Mouse (Mus musculus) heart, postnatal 25 days (tissue): Measurements from ENCODE around the gene Gal3st2b. TPM values are rescaled to one million over a fixed set of nuclear protein-coding genes. Genes with fewer than 3 reads are reported as not detected.
"Not testable (repeated sequence)": the region's sequence is repeated elsewhere in the genome, so short reads cannot be mapped to it uniquely, and the experiment has no call there.

ENCODE experiments used
- DNase-seq: peaks from one replicate; pipeline ENCODE4 v3.0.0; 2022; ENCODE audit warnings: low spot score
- intact Hi-C: fragments of 180-260 bp; cut with DNase I; formaldehyde crosslinking; loops from one replicate; pipeline ENCODE4 v1.15.1; 2025
- total RNA-seq, 2 experiments: library from RNA; stranded (reverse); gene quantifications; 2 replicates each; pipeline ENCODE4 v1.2.3; 2021

Gene Gal3st2b
- total RNA-seq: under 1 TPM; 0.39 to 0.59 TPM

DNA sequence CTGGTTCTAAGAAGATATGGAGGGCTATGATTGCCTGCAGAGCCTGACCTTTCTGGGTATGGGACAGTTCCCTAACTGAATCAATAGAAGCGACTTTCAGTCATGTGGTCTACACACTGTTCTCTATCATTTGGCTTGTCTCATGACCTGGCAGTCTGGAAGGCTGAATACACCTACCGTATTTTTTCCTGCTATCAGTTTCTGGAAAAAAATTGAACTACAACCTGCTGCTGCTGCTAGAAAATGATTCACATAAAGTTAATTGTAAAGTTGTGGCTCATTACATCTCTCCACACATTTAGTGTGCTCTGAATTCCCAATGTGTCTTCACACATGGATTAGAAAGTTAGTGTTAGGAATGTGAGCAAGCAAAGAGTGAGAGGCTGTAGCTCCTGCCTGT lies at the start of gene Gal3st2b:
Gene Gal3st2b, plus strand, starts transcription at position 301 of the 400 bp plus-strand sequence.
- intact Hi-C loops, DNase-seq: not testable (repeated sequence)

DNA sequence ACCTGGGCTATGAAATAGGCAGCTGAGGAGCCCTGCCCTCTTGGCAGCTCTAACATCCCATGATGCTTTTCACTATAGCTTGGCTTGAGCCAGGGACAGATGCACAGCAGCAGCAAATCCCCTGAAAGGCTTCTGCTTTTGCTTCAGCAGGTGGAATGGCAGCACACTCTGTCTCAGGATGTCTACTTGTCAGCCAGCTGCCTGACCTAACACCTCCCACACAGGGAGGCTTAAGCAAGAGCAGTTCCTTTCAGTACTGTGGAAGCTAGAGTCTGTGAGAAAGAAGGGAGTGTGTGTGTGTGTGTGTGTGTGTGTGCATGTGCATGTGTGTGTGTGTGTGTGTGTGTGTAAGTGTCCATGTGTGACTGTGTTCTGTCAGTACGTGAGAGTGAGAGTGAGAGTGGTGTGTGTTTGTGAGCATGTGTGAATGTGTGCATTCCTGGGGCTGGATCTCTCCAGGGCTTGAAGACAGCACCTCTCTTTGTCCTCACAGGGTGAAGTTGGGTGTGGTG lies 46.5 kb upstream of the Gal3st2b start:
- intact Hi-C loops, DNase-seq: not testable (repeated sequence)

- intact Hi-C loops, DNase-seq: not testable (repeated sequence)
These were observed 43.7 kb upstream of the Gal3st2b start for GRCm38 (mm10) chr1:93874405-93874804.

DNA sequence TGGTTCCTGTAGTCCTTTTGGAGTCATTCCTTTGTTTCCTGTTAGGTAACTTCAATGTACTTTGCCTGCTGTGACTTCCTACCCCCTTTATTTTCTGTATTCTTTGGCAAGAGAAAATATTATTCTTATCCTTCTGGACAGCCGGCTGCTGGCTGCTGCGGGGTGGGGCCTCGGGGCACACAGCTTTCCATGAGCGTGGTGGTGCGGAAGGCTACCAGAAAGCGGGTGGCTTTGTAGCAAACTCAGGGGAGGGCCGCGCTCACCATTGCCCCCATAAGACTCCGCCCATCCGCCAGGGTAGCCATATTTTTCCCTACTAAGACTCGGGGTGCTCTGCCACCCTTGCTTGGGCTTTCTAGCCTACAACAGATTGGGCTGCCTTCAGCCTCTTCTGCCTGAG lies 36.3 kb upstream of the Gal3st2b start:
- intact Hi-C loops, DNase-seq: not testable (repeated sequence)

DNA sequence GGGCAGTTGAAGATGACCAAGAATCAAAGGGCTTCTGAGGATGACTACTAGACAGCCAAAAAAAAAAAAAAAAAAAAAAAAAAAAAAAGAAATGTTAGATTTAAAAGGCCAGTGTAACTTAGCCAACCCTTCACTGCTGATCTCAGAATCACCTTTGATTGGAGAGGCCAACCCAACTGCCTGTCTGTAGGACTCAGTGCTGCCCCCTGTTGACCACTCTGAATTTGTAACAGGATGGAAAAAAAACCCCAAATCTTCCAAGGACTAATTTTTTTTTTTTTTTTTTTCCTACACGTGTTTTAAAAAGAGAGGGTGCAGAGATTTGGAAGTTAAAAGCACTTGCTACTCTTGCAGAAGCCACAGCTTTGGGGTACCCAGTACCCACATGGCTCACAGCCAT lies 27.2 kb upstream of the Gal3st2b start:
- intact Hi-C loops, DNase-seq: not testable (repeated sequence)

GRCm38 (mm10) chr1:93897395-93897794 lies 20.7 kb upstream of the Gal3st2b start:
- intact Hi-C loops, DNase-seq: not testable (repeated sequence)

DNA sequence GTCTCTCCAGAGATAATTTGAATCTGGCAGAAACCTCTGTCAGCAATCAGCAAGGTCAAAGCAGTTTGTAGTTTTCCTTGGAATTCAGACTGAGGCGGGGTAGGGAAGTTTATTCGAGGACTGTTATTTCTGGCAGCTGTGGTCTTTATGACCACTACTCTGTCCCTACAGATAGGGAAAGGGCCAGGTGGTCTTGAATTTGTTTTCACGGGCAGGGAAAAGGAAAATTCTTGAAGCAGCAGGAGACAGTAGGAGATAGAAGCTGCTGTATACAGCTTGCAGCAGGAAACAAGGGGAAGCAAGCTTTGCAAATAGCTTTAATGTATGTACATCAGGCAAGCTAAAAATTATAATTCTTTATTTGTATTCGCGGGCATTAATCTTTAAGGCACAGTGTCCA lies 16.8 kb upstream of the Gal3st2b start:
- intact Hi-C loops, DNase-seq: not testable (repeated sequence)

DNA sequence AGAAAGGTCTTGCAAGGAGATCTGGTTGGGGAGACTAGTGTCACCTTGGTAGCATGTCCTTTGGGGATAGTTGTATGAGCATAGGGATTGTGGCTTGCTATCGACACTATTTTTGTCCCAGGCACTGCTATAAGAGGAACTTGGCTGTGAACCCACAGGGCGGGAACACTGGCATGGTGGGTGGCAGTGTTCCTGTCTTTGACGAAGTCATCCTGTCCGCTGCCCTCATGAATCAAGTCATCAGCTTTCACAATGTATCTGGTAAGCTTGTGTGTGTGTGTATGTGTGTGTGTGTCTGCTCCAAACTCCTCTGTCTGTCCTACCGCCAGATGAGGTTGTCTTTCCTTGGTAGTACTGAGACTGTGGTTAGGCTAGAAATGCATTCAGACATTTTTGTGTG lies 11.4 kb upstream of the Gal3st2b start:
- intact Hi-C loops, DNase-seq: not testable (repeated sequence)

DNA sequence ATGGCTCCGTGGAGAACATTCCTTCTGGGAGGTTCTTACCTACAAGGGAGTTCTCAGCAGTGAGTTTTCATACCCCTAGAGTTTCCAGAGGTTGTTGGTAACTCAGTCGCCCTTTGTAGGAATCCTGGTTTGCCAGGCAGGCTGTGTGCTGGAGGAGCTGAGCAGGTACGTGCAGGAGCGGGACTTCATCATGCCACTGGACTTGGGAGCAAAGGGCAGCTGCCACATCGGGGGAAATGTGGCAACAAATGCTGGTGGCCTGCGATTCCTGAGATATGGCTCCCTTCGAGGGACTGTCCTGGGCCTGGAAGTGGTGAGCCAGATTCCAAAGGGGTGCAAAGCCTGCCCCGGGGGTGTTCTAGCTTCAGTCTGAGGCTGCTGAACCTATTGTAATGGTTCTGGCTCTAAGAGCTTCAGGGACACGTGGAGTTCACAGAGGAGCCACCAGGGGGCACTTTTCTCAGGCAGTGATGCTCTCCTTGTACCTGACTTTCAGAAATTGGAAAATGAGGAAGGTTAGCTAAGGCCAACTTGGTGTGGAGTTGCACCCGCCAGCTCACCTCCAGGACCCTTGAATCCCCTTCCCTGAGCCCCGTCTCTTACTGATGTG lies 9.0 kb upstream of the Gal3st2b start:
- DNase-seq, intact Hi-C loops: not testable (repeated sequence)

- intact Hi-C loops, DNase-seq: not testable (repeated sequence)
These were observed 6.2 kb upstream of the Gal3st2b start for GRCm38 (mm10) chr1:93911877-93912276.

- DNase-seq, intact Hi-C loops: not testable (repeated sequence)
These were observed 951 bp upstream of the Gal3st2b start for GRCm38 (mm10) chr1:93917160-93917559.

DNA sequence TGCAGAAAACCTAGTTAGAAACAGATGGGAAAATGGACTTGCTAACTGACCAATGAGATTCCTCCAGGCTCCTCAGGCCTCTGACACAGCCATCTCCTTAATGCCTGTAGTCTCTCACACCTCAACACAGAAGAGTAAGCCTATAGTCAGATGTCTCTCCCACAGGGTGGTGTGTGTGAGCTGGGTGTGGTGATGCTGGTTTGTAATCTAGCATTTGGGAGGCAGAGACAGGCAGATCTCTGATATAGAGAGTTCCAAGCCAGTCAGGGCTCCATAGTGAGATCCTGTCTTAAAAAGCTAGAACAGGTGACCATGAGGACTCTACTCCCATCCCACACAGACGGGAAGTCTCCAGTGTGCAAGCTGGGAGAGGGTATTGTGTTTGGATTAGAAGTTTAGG lies 664 bp downstream of the Gal3st2b start:
- DNase-seq, intact Hi-C loops: not testable (repeated sequence)

- intact Hi-C loops, DNase-seq: not testable (repeated sequence)
These were observed 1.2 kb downstream of the Gal3st2b start for GRCm38 (mm10) chr1:93919321-93919720.

DNA sequence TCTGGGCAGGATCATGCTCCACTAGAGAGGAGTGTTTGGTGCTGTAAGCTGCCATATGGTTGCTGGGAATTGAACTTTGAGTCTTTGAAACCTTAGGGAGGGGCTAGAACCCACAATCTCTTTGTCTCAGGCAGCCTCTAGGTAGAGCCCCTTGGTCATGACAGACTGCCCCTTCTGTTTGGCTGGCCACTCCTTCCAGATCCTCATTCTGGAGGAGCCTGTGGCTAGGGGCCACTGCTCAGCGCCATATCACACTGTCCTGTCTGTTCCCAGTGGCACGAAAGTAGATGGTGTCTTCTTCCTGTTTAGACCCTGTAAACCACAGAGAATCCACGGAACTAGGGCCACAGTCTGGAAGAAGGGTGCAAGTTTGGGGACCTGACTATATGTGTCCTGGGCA lies 4.5 kb downstream of the Gal3st2b start:
- intact Hi-C loops, DNase-seq: not testable (repeated sequence)

DNA sequence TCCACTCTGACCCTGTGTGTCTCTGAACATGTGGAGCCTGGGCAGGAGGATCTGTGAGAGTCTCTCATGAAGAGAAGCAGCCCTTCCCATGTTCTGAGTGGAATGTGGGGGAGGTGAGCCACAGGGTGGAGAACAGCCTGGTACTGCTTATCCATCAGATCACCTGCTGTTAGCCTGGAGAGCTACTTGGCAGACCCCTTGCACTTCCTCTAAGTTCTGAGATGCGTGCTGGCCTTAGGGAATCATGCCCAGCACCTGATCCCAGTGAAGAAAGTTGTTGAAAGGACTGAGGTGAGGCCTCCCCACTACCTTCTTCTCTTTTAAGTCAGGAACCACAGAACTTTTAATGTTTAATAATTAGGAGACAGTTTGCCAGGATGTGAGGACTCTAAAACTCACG lies 5.0 kb downstream of the Gal3st2b start:
- DNase-seq, intact Hi-C loops: not testable (repeated sequence)

GRCm38 (mm10) chr1:93935378-93935777 lies 17.3 kb downstream of the Gal3st2b start:
- intact Hi-C loops, DNase-seq: not testable (repeated sequence)

GRCm38 (mm10) chr1:93937807-93938206 lies 19.7 kb downstream of the Gal3st2b start:
- DNase-seq, intact Hi-C loops: not testable (repeated sequence)

DNA sequence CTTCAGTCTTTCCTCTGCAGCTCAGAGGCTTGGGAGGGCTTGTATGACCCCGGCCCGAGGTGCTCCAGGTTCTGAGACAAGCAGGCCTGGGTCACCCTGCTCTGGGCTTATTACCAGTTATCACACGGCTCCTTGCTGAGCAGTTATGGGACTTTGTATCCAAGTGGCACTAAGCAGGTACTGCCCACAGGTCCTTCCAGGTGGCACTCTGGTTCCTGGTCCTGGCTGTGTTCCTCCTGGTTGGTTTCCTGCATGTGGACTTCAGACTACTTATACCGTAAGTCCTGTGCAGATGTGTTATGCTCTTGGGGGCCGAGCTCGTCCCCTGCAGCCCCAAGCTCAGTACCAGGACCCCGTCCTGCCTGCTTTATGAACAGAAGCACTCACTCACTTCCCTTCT lies 20.3 kb downstream of the Gal3st2b start:
- intact Hi-C loops, DNase-seq: not testable (repeated sequence)

DNA sequence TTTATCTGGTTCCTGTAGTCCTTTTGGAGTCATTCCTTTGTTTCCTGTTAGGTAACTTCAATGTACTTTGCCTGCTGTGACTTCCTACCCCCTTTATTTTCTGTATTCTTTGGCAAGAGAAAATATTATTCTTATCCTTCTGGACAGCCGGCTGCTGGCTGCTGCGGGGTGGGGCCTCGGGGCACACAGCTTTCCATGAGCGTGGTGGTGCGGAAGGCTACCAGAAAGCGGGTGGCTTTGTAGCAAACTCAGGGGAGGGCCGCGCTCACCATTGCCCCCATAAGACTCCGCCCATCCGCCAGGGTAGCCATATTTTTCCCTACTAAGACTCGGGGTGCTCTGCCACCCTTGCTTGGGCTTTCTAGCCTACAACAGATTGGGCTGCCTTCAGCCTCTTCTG lies 31.0 kb downstream of the Gal3st2b start:
- DNase-seq, intact Hi-C loops: not testable (repeated sequence)

- DNase-seq, intact Hi-C loops: not testable (repeated sequence)
These were observed 48.4 kb downstream of the Gal3st2b start for GRCm38 (mm10) chr1:93966489-93966888.

DNA sequence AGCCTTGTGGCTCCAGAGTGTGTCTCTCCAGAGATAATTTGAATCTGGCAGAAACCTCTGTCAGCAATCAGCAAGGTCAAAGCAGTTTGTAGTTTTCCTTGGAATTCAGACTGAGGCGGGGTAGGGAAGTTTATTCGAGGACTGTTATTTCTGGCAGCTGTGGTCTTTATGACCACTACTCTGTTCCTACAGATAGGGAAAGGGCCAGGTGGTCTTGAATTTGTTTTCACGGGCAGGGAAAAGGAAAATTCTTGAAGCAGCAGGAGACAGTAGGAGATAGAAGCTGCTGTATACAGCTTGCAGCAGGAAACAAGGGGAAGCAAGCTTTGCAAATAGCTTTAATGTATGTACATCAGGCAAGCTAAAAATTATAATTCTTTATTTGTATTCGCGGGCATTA lies 52.3 kb downstream of the Gal3st2b start:
- intact Hi-C loops, DNase-seq: not testable (repeated sequence)

DNA sequence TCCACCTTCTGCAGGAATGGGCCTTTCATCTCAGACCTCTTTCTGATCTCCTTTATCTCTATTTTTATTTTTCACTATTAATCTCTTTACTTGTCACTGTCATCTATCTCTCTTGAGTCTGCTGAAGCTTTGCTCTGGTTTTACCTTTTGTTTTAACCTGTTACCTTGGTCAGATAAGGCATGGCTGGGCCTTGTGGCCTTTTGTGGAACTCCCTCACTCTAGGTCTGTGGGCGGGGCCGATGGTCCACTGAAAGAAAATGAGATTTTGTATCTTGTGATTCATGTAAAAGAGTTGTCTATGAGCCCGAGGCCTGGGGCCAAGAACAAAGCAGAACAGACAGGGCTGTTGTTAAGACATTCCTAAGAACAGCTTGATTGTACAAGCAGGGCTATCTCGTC lies 52.7 kb downstream of the Gal3st2b start:
- intact Hi-C loops, DNase-seq: not testable (repeated sequence)
